8 mouse cellular contexts compared by ENCODE assay signal in genomic region chr5:121078531-121078930, GRCm38 (mm10).
DNase-seq lines count a peak whose midpoint lies in the region; ATAC-seq lines count a peak whose summit lies in the region.

No protein-coding gene starts in this region.

- DNase-seq in cerebellum, postnatal 14 days, result peak; percentile 54 to 66
- peak; percentile 66 for DNase-seq in right cerebral cortex, postnatal 4 days
- no peak for DNase-seq in right cerebral cortex, postnatal 36 days (ENCODE audit: low spot score in 2 of 2)
- peak; percentile 52 for DNase-seq in gastrocnemius, postnatal 14 days
- peak; percentile 5 to 8 for DNase-seq in lung, adult 18-20 months
- DNase-seq in testis, postnatal 14 days (ENCODE audit: low spot score), result peak; percentile 18

- intact Hi-C loops in gastrocnemius, postnatal 14 days (cut with DNase I; ENCODE audit: low total_unique reads), result no loop called here

- no peak for ATAC-seq in cerebellum, adult (ENCODE audit: insufficient number of reproducible peaks, low FRiP score, low TSS enrichment)
- no peak for ATAC-seq in monocyte, adult 5-6 weeks (replicated peaks; ENCODE audit: insufficient number of reproducible peaks, low FRiP score, low TSS enrichment, poor library complexity, severe bottlenecking)

Comparison
In these comparisons a context has a peak if more than half of its experiments do, and no peak if none do; other contexts are left out.
1. DNase-seq: peak in cerebellum, postnatal 14 days (2 of 2), right cerebral cortex, postnatal 4 days (single experiment), gastrocnemius, postnatal 14 days (single experiment), lung, adult 18-20 months (2 of 2) and testis, postnatal 14 days (single experiment); none in right cerebral cortex, postnatal 36 days (0 of 2).